Mouse (Mus musculus) adrenal gland, adult 2 months (tissue): ENCODE results near the gene Vmn2r39. TPM values are rescaled to one million over a fixed set of nuclear protein-coding genes. Genes with fewer than 3 reads are reported as not detected.
"Not testable (repeated sequence)": the region's sequence is repeated elsewhere in the genome, so short reads cannot be mapped to it uniquely, and the experiment has no call there.

Experiments
- DNase-seq: peaks from one replicate; pipeline ENCODE4 v3.0.0; 2021
- long read RNA-seq: library from polyadenylated mRNA; stranded (forward); transcript quantifications from one replicate; pipeline ENCODE4 v2.0.0, GENCODE M21; 2021
- polyA plus RNA-seq: library from polyadenylated mRNA; depleted of rRNA; stranded (reverse); fragments of >200 nt; gene quantifications from 2 replicates; pipeline ENCODE4 v1.2.3, GENCODE M21; 2012; rRNA removed
- total RNA-seq, 2 experiments: library from RNA; stranded (reverse); gene quantifications; 2 replicates each; pipeline ENCODE4 v1.2.3; 2021

Vmn2r39 gene
- total RNA-seq (not detected), polyA plus RNA-seq (not detected in 2 replicates)
- long read RNA-seq = 0 reads

GRCm38 (mm10) chr7:9030698-9031097 is at the start of gene Vmn2r39:
TSS of gene Vmn2r39 (minus strand) at chr7:9030798.
- DNase-seq = not testable (repeated sequence)

- not testable (repeated sequence) for DNase-seq
Observed at GRCm38 (mm10) chr7:9065353-9065752, 34.8 kb upstream of the Vmn2r39 start.

Other genes starting within 250 kb of the Vmn2r39 start
- gene Vmn2r40, start 99.4 kb downstream of the Vmn2r39 start, total RNA-seq = not detected
- not detected in 2 replicates for gene Vmn2r40, start 99.4 kb downstream of the Vmn2r39 start, polyA plus RNA-seq
- gene Vmn2r38, start 67.1 kb upstream of the Vmn2r39 start, total RNA-seq = not detected
- not detected in 2 replicates for gene Vmn2r38, start 67.1 kb upstream of the Vmn2r39 start, polyA plus RNA-seq
- not detected for gene Vmn2r37, start 192.9 kb upstream of the Vmn2r39 start, total RNA-seq
- gene Vmn2r37, start 192.9 kb upstream of the Vmn2r39 start, polyA plus RNA-seq = not detected in 2 replicates